Mouse (Mus musculus) lung, postnatal 0 days (tissue): ENCODE measurements at regions not wholly inside any gene's neighbourhood (a gene's known extent, or its start where the extent isn't known, plus 50 kb on each side); places are given as distances from the start of the nearest gene placed in this dataset.

Experiments
- CTCF ChIP-seq: IDR thresholded peaks from 2 replicates; pipeline ENCODE4 v1.5.1; 2016; ENCODE audit warnings: antibody characterized with exemption, mild to moderate bottlenecking
- EP300 ChIP-seq: IDR thresholded peaks from 2 replicates; pipeline ENCODE4 v1.6.1; 2016; ENCODE audit warnings: antibody characterized with exemption, mild to moderate bottlenecking, control low read depth

- TF ChIP-seq CTCF (no peak), EP300 (no peak)
Observed at GRCm38 (mm10) chr2:11383815-11384214, 170.1 kb downstream of the Pfkfb3 start.
